Mouse (Mus musculus): Measurements from ENCODE around the gene Serpinb9c.
"Not testable (repeated sequence)": the region's sequence is repeated elsewhere in the genome, so short reads cannot be mapped to it uniquely, and the experiment has no call there.

Gene Serpinb9c

DNA sequence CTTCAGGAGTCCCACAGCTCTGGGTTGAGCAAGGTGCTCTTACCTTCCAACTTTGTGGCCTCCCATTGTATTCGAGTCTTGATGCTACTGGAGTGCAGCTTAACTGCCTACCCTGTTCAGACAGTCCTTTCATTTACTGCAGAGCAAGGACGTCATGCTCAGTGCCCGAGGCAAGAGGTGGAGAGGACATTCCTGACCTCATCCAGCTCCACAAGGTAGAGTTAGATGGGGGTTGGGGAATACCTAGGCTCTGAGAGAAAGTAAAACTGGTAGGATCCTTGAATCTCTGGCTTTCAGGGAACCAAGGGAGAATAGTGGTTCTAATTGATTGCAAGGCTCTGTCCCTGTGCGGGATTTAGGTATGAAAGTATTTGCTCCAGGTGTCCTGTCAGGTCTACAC is at the start of gene Serpinb9c:
Gene Serpinb9c (minus strand): TSS at position 101 of the 400 bp plus-strand sequence.
- no peak for DNase-seq (ENCODE audit: extremely low spot score, low spot score)

GRCm38 (mm10) chr13:33199740-33200139 is 40.2 kb upstream of the Serpinb9c start:
- no peak for DNase-seq (ENCODE audit: extremely low spot score, low spot score)

DNA sequence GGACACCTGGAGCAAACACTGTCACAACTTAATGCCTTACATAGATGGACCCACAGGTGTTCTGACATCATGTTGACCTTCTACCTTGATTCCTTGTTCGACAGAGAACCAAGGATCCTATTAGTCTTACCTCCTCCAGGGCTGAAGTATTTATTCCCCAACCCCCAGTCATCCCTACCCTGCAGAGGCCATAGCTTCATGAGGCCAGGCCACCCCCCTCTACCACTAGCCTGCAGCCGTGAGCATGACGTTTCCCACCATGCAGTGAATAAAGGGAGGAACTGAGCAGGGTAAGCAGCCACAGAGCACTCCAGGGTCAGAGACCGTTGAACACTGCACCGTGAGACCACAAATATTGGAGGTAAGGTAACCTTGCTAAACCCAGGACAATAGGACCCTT is 33.1 kb upstream of the Serpinb9c start, which contains the start of gene Serpinb9d:
Gene Serpinb9d (plus strand): TSS at position 301 of the 400 bp plus-strand sequence.
- DNase-seq (ENCODE audit: extremely low spot score, low spot score) = no peak

GRCm38 (mm10) chr13:33190486-33190885 is 30.9 kb upstream of the Serpinb9c start:
- DNase-seq (ENCODE audit: extremely low spot score, low spot score) = not testable (repeated sequence)

DNA sequence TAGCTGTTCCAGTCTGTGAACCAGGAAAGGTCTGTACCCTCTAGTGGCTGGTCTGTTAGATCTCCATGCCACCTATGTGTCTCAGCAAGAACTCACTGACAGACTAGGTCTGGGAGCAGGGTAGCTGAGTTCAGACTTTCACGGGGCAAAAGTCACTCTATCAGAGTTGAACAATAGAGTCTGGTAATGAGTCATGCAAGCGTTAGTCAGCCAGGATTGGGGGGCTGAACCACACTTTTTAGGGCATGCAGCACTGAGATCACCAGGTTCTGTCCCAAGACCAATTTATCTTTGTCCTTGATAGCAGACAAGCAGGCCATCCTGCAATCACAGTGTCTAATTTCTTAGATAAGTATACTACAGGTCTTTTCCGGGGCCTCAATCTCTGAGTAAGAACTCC is 18.1 kb downstream of the Serpinb9c start:
- DNase-seq (ENCODE audit: extremely low spot score, low spot score) = no peak

- no peak for DNase-seq (ENCODE audit: extremely low spot score, low spot score)
These were observed 21.8 kb downstream of the Serpinb9c start for GRCm38 (mm10) chr13:33137717-33138116.

DNA sequence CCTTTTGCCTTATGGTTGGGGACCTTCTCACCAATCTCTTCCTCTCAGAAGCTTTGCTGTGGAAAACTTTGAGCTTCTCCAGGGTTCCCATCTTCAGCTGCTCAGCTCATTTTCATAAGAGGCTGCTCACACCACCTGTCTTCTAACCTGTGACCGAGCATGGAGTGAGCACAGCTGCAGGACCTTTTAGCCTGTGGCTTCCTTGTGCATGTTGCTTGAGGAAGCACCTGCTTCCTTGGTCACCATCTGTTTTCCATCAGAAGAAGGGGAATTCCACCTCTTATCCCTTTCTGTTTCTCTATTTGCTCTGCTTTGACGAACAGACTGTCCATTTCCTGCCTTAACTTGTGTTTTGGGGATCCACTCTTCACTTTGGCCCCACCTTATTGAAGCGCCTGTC is 46.5 kb downstream of the Serpinb9c start:
- DNase-seq (ENCODE audit: extremely low spot score, low spot score) = no peak

DNA sequence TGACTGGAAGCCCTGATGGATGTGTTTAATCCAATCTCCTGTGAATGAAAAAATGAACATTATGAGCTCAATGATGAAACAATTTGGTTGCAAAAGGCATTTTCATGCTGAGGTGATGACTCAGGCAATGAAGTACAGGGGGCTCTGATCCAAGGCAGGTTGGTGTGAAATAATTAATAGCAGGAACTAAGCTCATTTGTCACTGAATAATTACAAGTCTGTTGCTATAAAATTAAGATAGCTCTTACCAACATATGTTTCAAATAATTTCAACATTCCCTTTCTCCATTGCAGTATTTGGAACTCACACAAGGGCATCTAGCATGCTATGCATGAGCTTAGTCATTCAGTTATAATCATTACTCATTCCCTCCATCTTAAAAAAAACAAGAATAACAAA is 53.9 kb downstream of the Serpinb9c start:
- no peak for DNase-seq (ENCODE audit: extremely low spot score, low spot score)

Data from neural tube, embryonic 10.5 days (tissue).